Mouse (Mus musculus): ENCODE data around the gene Anapc2. TPM values are rescaled to one million over a fixed set of nuclear protein-coding genes. Genes with fewer than 3 reads are reported as not detected.
"Not testable (repeated sequence)": the region's sequence is repeated elsewhere in the genome, so short reads cannot be mapped to it uniquely, and the experiment has no call there.

Gene Anapc2
- polyA plus RNA-seq, 1 experiment from 2014 or later: 111 TPM

GRCm38 (mm10) chr2:25246183-25247072 lies 25.9 kb upstream of the Anapc2 start, which contains the start of gene AL732309.1:
Gene AL732309.1, minus strand, starts transcription at chr2:25246863.
- no peak within 1 kb of the TSS for H3K4me3 ChIP-seq (ENCODE audit: low read length)
- no peaks in the 10 kb centered on the region for H3K9me3 ChIP-seq (ENCODE audit: control insufficient read depth, low read length)
- WGBS: 88% methylated on average over 10 of the region's 10 CpGs
- H3K27me3 ChIP-seq (ENCODE audit: control insufficient read depth, insufficient read depth, low read length): peaks cover 10% of the 10 kb centered on the region; the same call in 1 of the 2 replicates
- peaks cover 50% of the 10 kb centered on the region for H3K36me3 ChIP-seq (ENCODE audit: control insufficient read depth, insufficient read depth, low read length)
- H3K9ac ChIP-seq (ENCODE audit: low read depth, low read length): no peak within 1 kb of the TSS
- peaks cover 7% of the 10 kb centered on the region; the same call in 1 of the 2 replicates for H3K4me1 ChIP-seq (ENCODE audit: control insufficient read depth, insufficient read depth, low read length)
- ATAC-seq (ENCODE audit: low FRiP score, low TSS enrichment): no peak
- H3K4me2 ChIP-seq (replicated peaks; ENCODE audit: low read depth, low read length): no peak within 1 kb of the TSS
- no peak within 1 kb of the TSS for H3K27ac ChIP-seq (ENCODE audit: low read depth, low read length)

- H3K36me3 ChIP-seq (ENCODE audit: control insufficient read depth, insufficient read depth, low read length): peaks cover 45% of the 10 kb centered on the region
- peaks cover 12% of the 10 kb centered on the region for H3K4me1 ChIP-seq (ENCODE audit: control insufficient read depth, insufficient read depth, low read length)
- H3K4me3 ChIP-seq (ENCODE audit: low read length): no peak overlapping the region
- no peak overlapping the region for H3K27ac ChIP-seq (ENCODE audit: low read depth, low read length)
- H3K27me3 ChIP-seq (ENCODE audit: control insufficient read depth, insufficient read depth, low read length): no peaks in the 10 kb centered on the region
- WGBS: 97% methylated on average over 1 of the region's 1 CpGs
- no peak overlapping the region for H3K9ac ChIP-seq (ENCODE audit: low read depth, low read length)
- no peaks in the 10 kb centered on the region for H3K9me3 ChIP-seq (ENCODE audit: control insufficient read depth, low read length)
- ATAC-seq (ENCODE audit: low FRiP score, low TSS enrichment): no peak
- no peak overlapping the region for H3K4me2 ChIP-seq (replicated peaks; ENCODE audit: low read depth, low read length)
Observed at GRCm38 (mm10) chr2:25252331-25252730, 19.9 kb upstream of the Anapc2 start.

- under 1% methylated on average over 39 of the region's 39 CpGs for WGBS
Observed at GRCm38 (mm10) chr2:25255284-25255779, 16.9 kb upstream of the Anapc2 start, which contains the start of gene Tmem203. Gene Tmem203, plus strand, starts transcription at chr2:25255439.

DNA sequence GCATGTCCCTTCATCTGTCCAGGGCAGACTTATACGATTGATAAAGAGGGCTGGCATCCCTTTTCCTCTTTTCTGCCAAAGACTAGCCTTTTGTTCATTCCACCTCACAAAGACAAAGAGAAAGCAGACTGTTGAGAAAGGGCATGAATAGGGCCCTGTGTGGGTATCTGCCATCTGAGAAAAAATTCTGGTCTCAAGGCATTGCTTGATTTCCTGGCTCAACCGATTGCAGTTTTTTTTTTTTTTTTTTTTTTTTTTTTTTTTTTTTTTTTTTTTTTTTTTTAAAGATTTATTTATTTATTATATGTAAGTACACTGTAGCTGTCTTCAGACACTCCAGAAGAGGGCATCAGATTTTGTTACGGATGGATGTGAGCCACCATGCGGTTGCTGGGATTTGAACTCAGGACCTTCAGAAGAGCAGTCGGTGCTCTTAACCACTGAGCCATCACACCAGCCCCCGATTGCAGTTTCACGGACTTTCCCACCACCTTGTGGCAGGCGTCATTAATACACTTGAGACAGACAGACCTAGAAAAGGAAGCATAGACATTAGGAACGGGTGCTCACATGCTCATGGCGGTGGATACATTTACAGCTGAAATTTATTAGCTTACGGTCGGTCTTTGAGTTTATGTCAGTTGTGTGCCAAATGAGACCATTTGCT lies 15.7 kb upstream of the Anapc2 start:
- peaks cover 12% of the 10 kb centered on the region for H3K4me1 ChIP-seq (ENCODE audit: control insufficient read depth, insufficient read depth, low read length)
- WGBS: 61% methylated on average over 10 of the region's 12 CpGs
- H3K9ac ChIP-seq (ENCODE audit: low read depth, low read length): peak overlapping the region; percentile 73; the same call in 1 of the 2 replicates
- H3K27me3 ChIP-seq (ENCODE audit: control insufficient read depth, insufficient read depth, low read length); H3K36me3 ChIP-seq (ENCODE audit: control insufficient read depth, insufficient read depth, low read length); ATAC-seq (ENCODE audit: low FRiP score, low TSS enrichment); H3K9me3 ChIP-seq (ENCODE audit: control insufficient read depth, low read length); H3K27ac ChIP-seq (ENCODE audit: low read depth, low read length): not testable (repeated sequence)
- H3K4me2 ChIP-seq (replicated peaks; ENCODE audit: low read depth, low read length): peak overlapping the region; percentile 95
- peak overlapping the region; percentile 87 for H3K4me3 ChIP-seq (ENCODE audit: low read length)

More at GRCm38 (mm10) chr2:25255284-25255779, 16.9 kb upstream of the Anapc2 start, which contains the start of gene Tmem203:
- Histone ChIP-seq H3K4me2 (replicated peaks; ENCODE audit: low read depth, low read length) (peak within 1 kb of the TSS; percentile 95), H3K9me3 (ENCODE audit: control insufficient read depth, low read length) (no peaks in the 10 kb centered on the region), H3K9ac (ENCODE audit: low read depth, low read length) (peak within 1 kb of the TSS; percentile 73), H3K36me3 (ENCODE audit: control insufficient read depth, insufficient read depth, low read length) (peaks cover 19% of the 10 kb centered on the region), H3K4me1 (ENCODE audit: control insufficient read depth, insufficient read depth, low read length) (peaks cover 12% of the 10 kb centered on the region), H3K27me3 (ENCODE audit: control insufficient read depth, insufficient read depth, low read length) (no peaks in the 10 kb centered on the region), H3K27ac (ENCODE audit: low read depth, low read length) (peak within 1 kb of the TSS; percentile 63), H3K4me3 (ENCODE audit: low read length) (peak within 1 kb of the TSS; percentile 87)
- ATAC-seq (ENCODE audit: low FRiP score, low TSS enrichment): peak; percentile 92

GRCm38 (mm10) chr2:25257250-25257649 lies 15.0 kb upstream of the Anapc2 start:
- not testable (repeated sequence) for H3K27me3 ChIP-seq (ENCODE audit: control insufficient read depth, insufficient read depth, low read length); H3K9ac ChIP-seq (ENCODE audit: low read depth, low read length); H3K9me3 ChIP-seq (ENCODE audit: control insufficient read depth, low read length); H3K4me3 ChIP-seq (ENCODE audit: low read length); H3K36me3 ChIP-seq (ENCODE audit: control insufficient read depth, insufficient read depth, low read length); ATAC-seq (ENCODE audit: low FRiP score, low TSS enrichment); H3K4me2 ChIP-seq (replicated peaks; ENCODE audit: low read depth, low read length); H3K27ac ChIP-seq (ENCODE audit: low read depth, low read length)
- peaks cover 12% of the 10 kb centered on the region for H3K4me1 ChIP-seq (ENCODE audit: control insufficient read depth, insufficient read depth, low read length)
- 87% methylated on average over 5 of the region's 5 CpGs for WGBS

GRCm38 (mm10) chr2:25258887-25259286 lies 13.4 kb upstream of the Anapc2 start:
- H3K4me2 ChIP-seq (replicated peaks; ENCODE audit: low read depth, low read length): no peak overlapping the region
- peaks cover 10% of the 10 kb centered on the region for H3K27me3 ChIP-seq (ENCODE audit: control insufficient read depth, insufficient read depth, low read length)
- no peak overlapping the region for H3K27ac ChIP-seq (ENCODE audit: low read depth, low read length)
- no peak overlapping the region for H3K9ac ChIP-seq (ENCODE audit: low read depth, low read length)
- no peak for ATAC-seq (ENCODE audit: low FRiP score, low TSS enrichment)
- 64% methylated on average over 2 of the region's 2 CpGs for WGBS
- H3K36me3 ChIP-seq (ENCODE audit: control insufficient read depth, insufficient read depth, low read length): no peaks in the 10 kb centered on the region
- no peak overlapping the region for H3K4me3 ChIP-seq (ENCODE audit: low read length)
- H3K9me3 ChIP-seq (ENCODE audit: control insufficient read depth, low read length): no peaks in the 10 kb centered on the region
- peaks cover 18% of the 10 kb centered on the region for H3K4me1 ChIP-seq (ENCODE audit: control insufficient read depth, insufficient read depth, low read length)

DNA sequence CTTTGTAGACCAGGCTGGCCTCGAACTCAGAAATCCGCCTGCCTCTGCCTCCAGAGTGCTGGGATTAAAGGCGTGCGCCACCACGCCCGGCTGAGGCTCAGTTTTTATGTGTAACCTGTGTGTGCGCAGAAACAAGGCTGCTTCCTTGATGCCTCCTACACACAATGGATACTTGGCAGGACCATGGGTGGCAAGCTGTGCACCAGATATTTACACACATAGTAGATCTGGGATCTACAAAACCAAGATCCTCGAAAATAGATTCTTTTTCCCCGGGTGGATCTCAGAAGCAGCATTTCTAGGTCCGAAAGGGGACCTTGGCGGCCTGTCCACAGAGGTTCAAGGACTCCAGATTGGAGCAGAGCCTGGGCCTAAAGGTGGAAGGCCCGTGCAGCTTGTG lies 10.4 kb upstream of the Anapc2 start:
- peak overlapping the region; percentile 99 for H3K4me2 ChIP-seq (replicated peaks; ENCODE audit: low read depth, low read length)
- H3K9me3 ChIP-seq (ENCODE audit: control insufficient read depth, low read length): no peaks in the 10 kb centered on the region
- no peak; the same call in 1 of the 2 replicates for ATAC-seq (ENCODE audit: low FRiP score, low TSS enrichment)
- no peaks in the 10 kb centered on the region for H3K36me3 ChIP-seq (ENCODE audit: control insufficient read depth, insufficient read depth, low read length)
- WGBS: 52% methylated on average over 12 of the region's 12 CpGs
- H3K4me3 ChIP-seq (ENCODE audit: low read length): peak overlapping the region; percentile 78
- no peak overlapping the region; the same call in 1 of the 2 replicates for H3K27ac ChIP-seq (ENCODE audit: low read depth, low read length)
- H3K27me3 ChIP-seq (ENCODE audit: control insufficient read depth, insufficient read depth, low read length): peaks cover 14% of the 10 kb centered on the region
- peaks cover 14% of the 10 kb centered on the region for H3K4me1 ChIP-seq (ENCODE audit: control insufficient read depth, insufficient read depth, low read length)
- H3K9ac ChIP-seq (ENCODE audit: low read depth, low read length): peak overlapping the region; percentile 37; the same call in 1 of the 2 replicates

- peak within 1 kb of the TSS; percentile 66 for H3K9ac ChIP-seq (ENCODE audit: low read depth, low read length)
- H3K9me3 ChIP-seq (ENCODE audit: control insufficient read depth, low read length): no peaks in the 10 kb centered on the region
- no peak within 1 kb of the TSS; the same call in 1 of the 2 replicates for H3K27ac ChIP-seq (ENCODE audit: low read depth, low read length)
- H3K4me1 ChIP-seq (ENCODE audit: control insufficient read depth, insufficient read depth, low read length): peaks cover 14% of the 10 kb centered on the region
- peak; percentile 99 for ATAC-seq (ENCODE audit: low FRiP score, low TSS enrichment)
- H3K36me3 ChIP-seq (ENCODE audit: control insufficient read depth, insufficient read depth, low read length): no peaks in the 10 kb centered on the region
- H3K4me3 ChIP-seq (ENCODE audit: low read length): peak within 1 kb of the TSS; percentile 78
- WGBS: under 1% methylated on average over 39 of the region's 39 CpGs
- H3K27me3 ChIP-seq (ENCODE audit: control insufficient read depth, insufficient read depth, low read length): peaks cover 14% of the 10 kb centered on the region
- peak within 1 kb of the TSS; percentile 99 for H3K4me2 ChIP-seq (replicated peaks; ENCODE audit: low read depth, low read length)
Observed at GRCm38 (mm10) chr2:25262291-25262767, 9.9 kb upstream of the Anapc2 start, which contains the start of gene Tprn. Gene Tprn, plus strand, starts transcription at chr2:25262618.
